Mouse (Mus musculus): Measurements from ENCODE around the gene Lcp2.
"Not testable (repeated sequence)": the region's sequence is repeated elsewhere in the genome, so short reads cannot be mapped to it uniquely, and the experiment has no call there.

The Lcp2 gene

DNA sequence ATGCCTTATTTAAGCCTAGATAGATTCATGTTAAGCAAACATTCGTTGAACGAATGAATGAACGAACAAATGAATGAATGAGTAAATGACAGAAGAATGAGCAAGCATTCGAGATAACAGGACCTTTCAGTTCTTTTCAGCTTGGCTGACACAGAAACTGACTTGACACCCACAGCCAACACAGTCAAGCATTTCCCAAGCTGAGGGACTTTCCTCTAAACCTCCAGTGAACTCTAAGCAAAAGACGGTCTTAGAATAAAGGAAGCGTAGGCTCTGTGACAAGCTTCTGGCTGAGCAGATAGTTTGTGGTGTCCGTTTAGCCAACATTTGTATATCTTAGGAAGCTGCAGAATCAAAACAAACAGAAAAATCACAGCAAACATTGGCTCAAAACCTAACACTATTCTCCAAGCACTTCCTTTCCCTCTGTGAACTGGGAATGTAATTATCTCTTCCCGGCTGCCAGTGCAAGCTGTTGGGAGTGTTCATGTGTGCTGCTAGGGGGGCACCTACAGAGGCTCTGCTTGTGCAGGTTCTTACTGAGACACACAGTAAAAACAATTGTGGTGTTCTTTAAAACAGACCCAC lies 39.5 kb downstream of the Lcp2 start:
- DNase-seq (ENCODE audit: low spot score), result no peak

DNA sequence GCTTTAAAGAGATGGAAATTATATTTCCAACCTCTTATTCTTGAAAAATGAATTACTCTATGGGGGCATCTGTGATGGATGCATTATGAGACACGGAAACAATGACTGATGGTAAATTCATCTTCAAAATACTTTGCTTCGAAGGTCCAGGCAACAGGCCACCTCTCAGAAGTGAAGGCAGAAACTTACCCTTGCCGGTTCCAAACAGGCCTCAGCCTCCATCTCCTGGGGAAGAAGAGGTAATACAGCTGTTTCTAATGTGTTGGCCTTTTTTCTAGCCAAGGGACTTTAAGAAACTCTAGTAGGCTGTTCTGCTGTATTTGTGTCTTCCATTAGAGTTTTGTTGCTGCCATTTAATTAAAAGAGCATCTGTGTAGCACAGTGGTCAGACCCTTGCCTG lies 40.3 kb downstream of the Lcp2 start:
- no peak for DNase-seq (ENCODE audit: low spot score)

DNA sequence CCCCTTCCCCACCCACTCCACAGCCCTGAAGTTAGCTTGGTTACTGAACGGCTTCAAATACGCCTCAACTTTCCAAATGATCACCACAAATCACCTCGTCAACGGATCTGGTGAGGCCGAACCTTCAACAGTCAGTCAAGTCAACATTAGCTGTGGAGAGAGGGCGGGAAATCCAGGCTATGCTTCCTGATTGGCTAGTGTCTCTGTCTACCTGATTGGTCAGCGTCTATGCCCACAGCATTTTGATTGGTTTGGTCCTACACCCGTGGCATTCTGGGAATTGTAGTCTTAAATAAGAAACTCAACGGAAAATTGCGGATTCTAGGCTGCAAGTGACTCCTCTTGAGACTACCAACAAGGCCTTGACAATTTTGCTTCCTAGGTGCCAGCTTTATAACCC lies 51.7 kb downstream of the Lcp2 start, which contains the start of gene 4930469K13Rik:
Gene 4930469K13Rik (minus strand): TSS at position 133 of the 400 bp plus-strand sequence.
- DNase-seq (ENCODE audit: low spot score), result no peak

DNA sequence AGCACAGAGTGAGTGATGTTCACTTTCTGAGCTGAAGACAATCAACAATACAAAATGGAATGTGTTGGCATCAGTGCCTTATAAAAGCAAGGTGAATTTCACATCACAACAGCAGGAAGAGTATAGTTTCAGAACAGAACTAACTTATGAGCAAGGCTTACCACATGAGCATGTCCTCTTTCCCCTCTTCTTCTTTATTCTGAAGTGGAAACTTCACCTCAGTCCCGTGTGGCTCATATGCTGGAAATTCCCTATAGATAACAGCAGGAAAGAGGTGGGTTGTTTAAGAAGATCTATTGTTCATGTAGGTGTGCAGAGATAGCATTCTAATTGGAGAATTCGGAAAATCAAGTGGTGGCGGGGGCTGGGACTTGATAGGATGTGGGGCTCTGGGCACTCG lies 55.1 kb downstream of the Lcp2 start:
- DNase-seq (ENCODE audit: low spot score), result no peak

DNA sequence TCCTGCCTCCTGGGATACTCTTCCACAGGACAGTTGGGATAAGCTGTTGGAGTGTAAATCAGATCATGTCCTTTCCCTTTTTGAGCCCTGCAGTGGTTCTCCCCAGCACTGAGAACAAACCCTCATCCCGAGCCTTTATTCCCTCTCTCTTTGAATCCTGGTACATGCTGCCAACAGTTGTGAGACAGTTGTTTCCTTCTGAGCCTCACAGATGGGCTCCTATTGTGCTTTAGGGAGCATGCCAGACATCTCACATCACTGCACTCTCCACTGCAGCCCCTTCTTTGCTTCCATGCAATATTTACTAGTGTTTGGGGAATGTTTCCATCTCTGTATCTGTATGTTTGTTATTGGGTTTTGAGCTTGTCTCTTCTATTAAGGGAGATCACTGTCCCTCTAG lies 58.2 kb downstream of the Lcp2 start:
- no peak for DNase-seq (ENCODE audit: low spot score)

DNA sequence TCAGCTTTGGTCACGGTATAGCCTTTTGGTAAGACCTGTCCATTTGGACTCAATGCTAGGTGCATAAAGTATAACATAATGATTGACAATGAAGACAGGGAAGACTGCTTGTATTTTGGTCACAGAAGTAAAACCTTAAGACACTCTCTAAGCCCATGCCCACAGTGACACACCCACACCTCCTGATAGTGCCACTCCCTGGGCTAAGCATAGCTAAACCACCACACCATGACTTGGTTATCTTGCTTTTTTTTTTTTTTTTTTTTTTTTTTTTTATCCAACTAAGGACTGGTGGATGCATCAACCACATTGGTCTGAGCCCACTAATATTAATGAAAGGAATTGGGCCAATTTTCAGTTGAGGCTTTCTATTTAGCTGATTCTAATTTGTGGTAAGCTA lies 62.5 kb downstream of the Lcp2 start:
- no peak for DNase-seq (ENCODE audit: low spot score)

DNA sequence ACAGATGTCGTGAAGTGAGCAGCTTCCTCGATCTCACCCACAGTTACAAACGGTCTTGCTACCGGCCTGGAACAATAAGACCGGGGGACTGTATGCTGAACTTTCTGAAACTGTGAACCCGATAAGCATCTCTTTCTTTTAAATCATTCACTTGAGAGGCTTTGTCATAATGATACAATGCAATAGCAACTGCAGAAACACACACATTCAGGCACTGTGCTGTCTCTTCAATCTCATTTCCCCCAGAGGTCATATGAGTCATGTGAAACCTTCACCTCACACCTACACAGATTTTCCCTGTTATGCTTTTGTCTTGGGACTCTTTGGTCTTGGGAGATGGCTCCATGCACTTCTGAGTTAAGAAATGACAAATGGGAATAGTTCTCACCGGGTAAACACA lies 65.2 kb downstream of the Lcp2 start:
- no peak for DNase-seq (ENCODE audit: low spot score)

DNA sequence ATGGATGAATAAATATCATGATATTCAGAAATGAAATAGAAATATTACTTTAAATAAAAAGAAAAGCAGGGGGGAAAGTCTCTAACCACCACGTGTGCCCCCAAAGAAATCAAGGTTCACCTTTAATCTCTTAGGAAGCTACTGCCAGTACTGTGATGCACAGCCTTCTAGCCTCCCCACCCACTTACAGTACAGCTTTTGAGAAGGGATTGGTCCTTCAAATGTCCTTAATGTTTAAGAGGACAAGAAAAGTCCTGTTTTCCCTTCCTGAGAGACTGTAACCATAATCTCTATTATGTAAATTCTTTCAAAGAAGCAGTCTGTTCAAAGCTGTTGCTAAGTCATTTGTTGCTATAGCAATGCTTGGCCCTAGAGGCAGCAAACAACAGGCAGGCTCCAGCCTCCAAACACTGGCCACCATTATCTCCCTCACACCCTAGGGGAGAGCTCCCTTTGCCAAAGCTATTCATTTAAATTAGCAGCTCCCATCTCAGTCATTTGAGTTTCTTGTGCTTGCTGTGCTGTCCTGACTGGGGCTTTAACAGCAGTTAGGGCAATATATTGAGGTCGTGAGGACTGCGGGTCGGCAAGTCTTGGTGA lies 66.2 kb downstream of the Lcp2 start:
- peak; percentile 70 for DNase-seq (ENCODE audit: low spot score)

DNA sequence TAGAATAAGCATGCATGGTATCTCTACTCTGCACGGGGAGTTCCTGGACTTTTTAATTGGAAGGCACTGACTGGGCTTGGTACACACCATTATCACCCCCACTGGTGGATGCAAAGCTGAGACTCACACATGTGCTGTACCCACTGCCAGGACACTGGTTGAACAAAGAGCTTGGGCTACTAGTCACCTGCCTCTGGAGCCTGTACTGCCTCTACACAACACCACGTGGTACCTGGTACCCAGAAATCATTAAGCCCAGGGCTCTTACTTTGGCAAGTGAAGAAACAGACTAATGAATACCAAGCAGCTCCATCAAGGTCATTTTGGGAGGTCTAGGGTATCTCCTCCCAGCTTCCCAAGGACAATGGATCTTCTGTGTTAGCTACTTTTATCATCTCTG lies 67.0 kb downstream of the Lcp2 start:
- DNase-seq (ENCODE audit: low spot score), result no peak

DNA sequence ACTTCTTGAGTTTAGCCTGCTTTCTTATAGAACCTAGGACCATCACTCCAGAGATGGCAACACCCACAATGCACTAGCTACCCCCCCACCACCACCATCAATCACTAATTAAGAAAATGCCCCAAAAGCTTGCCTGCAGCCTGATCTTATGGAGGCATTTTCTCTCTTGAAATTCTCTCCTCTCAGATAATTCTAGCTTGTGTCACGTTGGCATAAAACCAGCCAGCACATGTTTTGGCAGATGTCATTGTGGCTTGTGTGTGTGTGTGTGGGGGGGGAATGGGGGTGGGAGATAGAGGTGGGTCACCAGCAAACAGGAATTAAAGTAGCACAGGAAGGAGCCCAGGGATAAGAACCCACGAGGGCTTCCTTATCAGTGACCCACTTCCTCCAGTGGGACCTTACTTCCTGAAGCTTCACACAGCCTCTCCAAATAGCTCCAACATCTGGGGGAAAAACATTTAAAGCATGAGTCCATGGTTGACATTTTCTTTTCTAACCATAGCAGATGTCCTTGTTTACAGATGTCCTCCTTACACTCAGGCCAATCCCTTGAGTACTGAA lies 69.9 kb downstream of the Lcp2 start:
- no peak for DNase-seq (ENCODE audit: low spot score)

DNA sequence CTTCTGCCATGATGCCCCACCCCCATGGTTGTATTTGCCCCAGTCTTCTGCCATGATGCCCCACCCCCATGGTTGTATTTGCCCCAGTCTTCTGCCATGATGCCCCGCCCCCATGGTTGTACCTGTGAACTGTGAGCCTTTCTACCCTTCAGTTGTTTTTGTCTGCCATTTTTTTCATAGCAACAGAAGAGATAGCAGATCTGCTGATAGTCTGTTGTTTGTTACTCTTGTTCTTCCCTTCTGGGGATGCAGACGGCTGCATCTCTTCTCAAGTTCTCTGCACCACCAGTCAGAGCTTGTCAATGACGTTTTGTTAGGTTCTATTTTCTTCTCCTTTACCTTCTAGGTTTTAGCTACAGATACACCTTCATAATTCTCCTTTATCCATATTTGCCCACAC lies 70.9 kb downstream of the Lcp2 start:
- no peak for DNase-seq (ENCODE audit: low spot score)

DNA sequence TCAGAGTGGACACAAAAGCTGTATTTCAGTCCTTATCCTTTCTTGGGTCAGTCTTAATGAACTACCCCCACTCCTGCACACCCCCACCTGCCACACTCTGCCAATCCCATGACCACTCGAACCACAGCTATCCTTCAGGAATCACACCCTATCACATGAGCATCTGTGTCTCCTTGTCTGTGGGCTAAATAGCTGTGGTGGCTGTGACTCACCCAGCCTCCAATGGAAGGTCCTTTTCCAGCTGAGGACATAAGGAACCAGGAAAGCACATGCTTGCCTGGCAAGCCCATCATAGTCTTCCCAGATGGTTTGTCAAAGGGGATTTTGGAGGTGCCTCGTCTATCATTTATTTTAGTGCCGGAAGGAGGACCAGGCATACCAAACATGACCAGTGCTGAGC lies 71.6 kb downstream of the Lcp2 start:
- no peak for DNase-seq (ENCODE audit: low spot score)

DNA sequence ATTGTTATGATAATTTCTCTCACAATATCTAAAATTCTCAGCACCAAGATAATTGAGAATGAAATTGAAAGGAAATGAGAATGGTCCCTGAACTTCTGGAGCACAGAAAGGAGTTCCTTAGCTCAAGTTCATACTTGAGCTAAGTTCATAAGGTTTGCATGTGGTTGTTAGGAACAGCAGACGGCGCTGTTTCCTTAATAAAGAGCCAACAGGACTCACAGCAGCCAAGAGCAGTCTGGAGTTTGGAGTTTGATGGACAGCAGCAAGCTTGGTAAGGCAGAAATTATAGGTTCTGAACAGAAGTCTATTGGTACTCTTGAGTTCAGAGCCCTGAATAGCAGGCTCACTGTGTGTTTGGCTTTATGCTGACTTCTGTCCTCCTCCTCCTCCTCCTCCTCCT lies 76.4 kb downstream of the Lcp2 start:
- DNase-seq (ENCODE audit: low spot score), result peak; percentile 82

DNA sequence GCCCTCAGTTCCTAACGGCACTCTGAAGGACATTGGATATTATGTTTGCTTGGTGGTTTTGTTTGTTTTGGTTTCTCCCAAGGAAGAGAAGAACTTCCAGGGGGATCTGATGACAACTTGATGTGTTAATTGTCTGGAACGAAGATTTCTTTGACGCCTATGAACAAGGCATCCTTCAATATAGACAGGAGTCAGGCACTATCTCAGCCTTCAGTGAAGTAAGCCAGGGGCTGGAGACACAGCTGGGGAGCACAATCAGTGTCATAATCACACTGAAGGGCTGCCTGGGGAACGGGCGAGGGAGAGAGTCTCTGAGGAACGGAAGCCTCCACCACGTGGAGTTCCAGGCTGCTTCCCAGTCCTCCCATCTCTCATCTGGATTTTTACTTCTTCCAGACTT lies 78.1 kb downstream of the Lcp2 start:
- no peak for DNase-seq (ENCODE audit: low spot score)

DNA sequence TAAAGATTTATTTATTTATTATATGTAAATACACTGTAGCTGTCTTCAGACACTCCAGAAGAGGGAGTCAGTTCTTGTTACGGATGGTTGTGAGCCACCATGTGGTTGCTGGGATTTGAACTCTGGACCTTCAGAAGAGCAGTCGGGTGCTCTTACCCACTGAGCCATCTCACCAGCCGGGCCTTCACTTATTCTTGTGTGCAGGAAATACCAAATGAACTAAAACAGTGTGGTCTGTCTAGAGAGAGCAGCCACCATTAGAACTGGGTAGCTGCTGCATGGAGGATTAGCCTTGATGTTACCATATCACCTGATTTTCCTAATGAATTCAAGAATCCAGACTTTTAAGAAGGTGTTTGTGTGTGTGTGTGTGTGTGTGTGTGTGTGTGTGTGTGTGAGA lies 79.0 kb downstream of the Lcp2 start:
- DNase-seq (ENCODE audit: low spot score), result not testable (repeated sequence)

DNA sequence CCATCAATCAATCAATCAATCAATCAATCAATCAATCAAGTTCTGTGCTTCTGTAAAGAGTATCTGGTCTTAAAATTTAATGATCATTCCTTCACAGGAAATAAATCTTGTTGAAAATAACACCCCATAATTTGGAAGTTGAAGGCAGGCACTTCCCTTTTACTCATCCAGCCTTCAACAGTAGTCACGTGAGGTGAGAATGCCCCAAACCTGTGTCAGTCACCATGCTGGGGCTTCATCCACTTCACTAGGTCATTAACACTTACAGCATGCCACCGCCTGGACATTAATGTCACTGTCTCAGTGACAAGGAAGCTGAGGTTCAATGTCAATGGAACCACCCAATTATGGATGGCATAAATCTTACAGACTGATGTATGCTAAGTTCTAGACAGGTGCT lies 81.7 kb downstream of the Lcp2 start:
- no peak for DNase-seq (ENCODE audit: low spot score)

DNA sequence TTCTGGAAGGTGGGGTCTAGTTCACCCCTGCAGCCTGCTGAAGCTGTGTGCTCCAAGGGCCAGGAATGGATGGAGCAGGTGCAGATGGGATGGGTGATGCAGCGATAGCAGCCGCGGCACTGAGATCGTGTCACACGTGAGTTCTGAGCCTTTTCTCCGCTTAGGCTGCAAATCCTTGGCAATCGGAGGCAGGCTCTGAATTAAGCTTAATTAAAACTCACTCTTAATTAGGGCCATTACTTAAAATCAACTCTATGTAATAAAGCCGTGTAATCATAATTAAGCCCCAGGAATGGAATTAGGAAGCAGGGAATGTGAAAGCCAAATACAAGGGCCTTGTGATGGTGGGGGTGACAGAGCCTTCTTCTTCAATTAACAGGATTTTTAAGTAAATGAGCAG lies 92.6 kb downstream of the Lcp2 start:
- no peak for DNase-seq (ENCODE audit: low spot score)

Measured in embryo, embryonic 10.5 days (tissue).